Mouse (Mus musculus) brain, embryonic 14.5 days (tissue): ENCODE results near the gene Siva1. TPM values are rescaled to one million over a fixed set of nuclear protein-coding genes. Genes with fewer than 3 reads are reported as not detected.

Source experiments
- DNase-seq: peaks from one replicate; pipeline ENCODE4 v3.0.0-alpha.2; 2011; ENCODE audit warnings: low read depth
- CTCF ChIP-seq: fragments of 200-500 bp; IDR thresholded peaks from 2 replicates; pipeline ENCODE4 v1.5.1; 2012; ENCODE audit warnings: inconsistent platforms, mild to moderate bottlenecking, moderate library complexity, borderline replicate concordance; ENCODE audit not compliant: insufficient read depth, insufficient read length; ENCODE audit errors: extremely low read depth
- POLR2A ChIP-seq: fragments of 200-500 bp; IDR thresholded peaks from 2 replicates; pipeline ENCODE4 v1.6.1; 2012; ENCODE audit warnings: mild to moderate bottlenecking, inconsistent platforms, borderline replicate concordance; ENCODE audit not compliant: poor library complexity, insufficient read depth, insufficient read length, severe bottlenecking; ENCODE audit errors: extremely low read depth
- polyA plus RNA-seq: library from polyadenylated mRNA; depleted of rRNA; stranded (reverse); fragments of >200 nt; gene quantifications from 2 replicates; pipeline ENCODE4 v1.2.3, GENCODE M21; 2012

Siva1 gene
- polyA plus RNA-seq, 1 experiment: 57.4 TPM

GRCm38 (mm10) chr12:112675245-112676035 is 31.0 kb downstream of the Siva1 start:
- TF ChIP-seq POLR2A (no peak), CTCF (peak; percentile 90)
- DNase-seq: peak; percentile 93

GRCm38 (mm10) chr12:112677076-112677475 is 32.6 kb downstream of the Siva1 start:
- no peak for DNase-seq
- TF ChIP-seq POLR2A: no peak
- TF ChIP-seq CTCF: no peak

GRCm38 (mm10) chr12:112677943-112678554 is 33.6 kb downstream of the Siva1 start:
- DNase-seq: peak; percentile 24
- TF ChIP-seq POLR2A: no peak
- no peak for TF ChIP-seq CTCF

- peak; percentile 65 for DNase-seq
- TF ChIP-seq CTCF (no peak), POLR2A (no peak)
Measured at GRCm38 (mm10) chr12:112678555-112679026, 34.1 kb downstream of the Siva1 start, which contains the start of gene Zbtb42. Gene Zbtb42, plus strand, starts transcription at chr12:112678828.

GRCm38 (mm10) chr12:112679027-112679996 is 34.8 kb downstream of the Siva1 start:
- peak; percentile 53 for DNase-seq
- TF ChIP-seq CTCF: no peak
- no peak for TF ChIP-seq POLR2A

GRCm38 (mm10) chr12:112683351-112683750 is 38.9 kb downstream of the Siva1 start:
- TF ChIP-seq POLR2A: no peak
- no peak for TF ChIP-seq CTCF
- no peak for DNase-seq

GRCm38 (mm10) chr12:112688458-112688857 is 44.0 kb downstream of the Siva1 start:
- DNase-seq: no peak
- no peak for TF ChIP-seq CTCF
- no peak for TF ChIP-seq POLR2A

- TF ChIP-seq POLR2A (peak; percentile 90), CTCF (no peak)
Measured at GRCm38 (mm10) chr12:112693185-112694126, 49.0 kb downstream of the Siva1 start.

GRCm38 (mm10) chr12:112694127-112694475 is 49.6 kb downstream of the Siva1 start:
- DNase-seq: no peak
- TF ChIP-seq POLR2A: no peak
- TF ChIP-seq CTCF: no peak

More at GRCm38 (mm10) chr12:112693185-112694126, 49.0 kb downstream of the Siva1 start:
- DNase-seq: peak; percentile 97
